Mouse (Mus musculus): ENCODE measurements around the gene Cox6a1. TPM values are rescaled to one million over a fixed set of nuclear protein-coding genes. Genes with fewer than 3 reads are reported as not detected.
"Not testable (repeated sequence)": the region's sequence is repeated elsewhere in the genome, so short reads cannot be mapped to it uniquely, and the experiment has no call there.

Cox6a1 gene
- polyA plus RNA-seq, 1 experiment from 2014 or later = 652 TPM

GRCm38 (mm10) chr5:115317645-115318328 is 31.0 kb downstream of the Cox6a1 start:
- ATAC-seq (ENCODE audit: insufficient number of reproducible peaks, insufficient read depth, low FRiP score, low TSS enrichment) = peak; percentile 55
- Histone ChIP-seq H3K9ac (no peak overlapping the region), H3K9me3 (no peaks in the 10 kb centered on the region), H3K27ac (peak overlapping the region; percentile 95), H3K4me1 (peaks cover 44% of the 10 kb centered on the region), H3K4me3 (0 out of 2 replicates have a peak overlapping the region, but pooled peaks have one; percentile 1), H3K4me2 (replicated peaks) (peak overlapping the region; percentile 37), H3K27me3 (no peaks in the 10 kb centered on the region), H3K36me3 (no peaks in the 10 kb centered on the region)
- WGBS = under 1% methylated on average over 10 of the region's 10 CpGs

GRCm38 (mm10) chr5:115316968-115317644 is 31.7 kb downstream of the Cox6a1 start:
- peaks cover 45% of the 10 kb centered on the region for H3K4me1 ChIP-seq
- peak; percentile 54; the same call in 1 of the 2 replicates for ATAC-seq (ENCODE audit: insufficient number of reproducible peaks, insufficient read depth, low FRiP score, low TSS enrichment)
- H3K4me3 ChIP-seq = 0 out of 2 replicates have a peak overlapping the region, but pooled peaks have one; percentile 1
- H3K4me2 ChIP-seq (replicated peaks) = peak overlapping the region; percentile 37
- WGBS = 3% methylated on average over 14 of the region's 14 CpGs
- H3K27ac ChIP-seq = peak overlapping the region; percentile 95
- H3K27me3 ChIP-seq = no peaks in the 10 kb centered on the region
- H3K9ac ChIP-seq = peak overlapping the region; percentile 58
- no peaks in the 10 kb centered on the region for H3K36me3 ChIP-seq
- H3K9me3 ChIP-seq = no peaks in the 10 kb centered on the region

GRCm38 (mm10) chr5:115313668-115313943 is 35.2 kb downstream of the Cox6a1 start:
- H3K4me3 ChIP-seq = no peak overlapping the region
- H3K4me1 ChIP-seq = peaks cover 35% of the 10 kb centered on the region
- no peak for ATAC-seq (ENCODE audit: insufficient number of reproducible peaks, insufficient read depth, low FRiP score, low TSS enrichment)
- H3K9me3 ChIP-seq = no peaks in the 10 kb centered on the region
- no peak overlapping the region for H3K9ac ChIP-seq
- H3K27me3 ChIP-seq = no peaks in the 10 kb centered on the region
- 29% methylated on average over 5 of the region's 5 CpGs for WGBS
- no peak overlapping the region for H3K4me2 ChIP-seq (replicated peaks)
- H3K36me3 ChIP-seq = no peaks in the 10 kb centered on the region
- no peak overlapping the region for H3K27ac ChIP-seq

- no peak for ATAC-seq (ENCODE audit: insufficient number of reproducible peaks, insufficient read depth, low FRiP score, low TSS enrichment)
- H3K4me2 ChIP-seq (replicated peaks) = no peak overlapping the region
- no peaks in the 10 kb centered on the region for H3K27me3 ChIP-seq
- no peak overlapping the region for H3K4me3 ChIP-seq
- 65% methylated on average over 10 of the region's 10 CpGs for WGBS
- no peaks in the 10 kb centered on the region for H3K9me3 ChIP-seq
- no peaks in the 10 kb centered on the region for H3K36me3 ChIP-seq
- no peak overlapping the region for H3K27ac ChIP-seq
- H3K4me1 ChIP-seq = peaks cover 29% of the 10 kb centered on the region
- H3K9ac ChIP-seq = no peak overlapping the region
Measured at GRCm38 (mm10) chr5:115312816-115313667, 35.7 kb downstream of the Cox6a1 start.

GRCm38 (mm10) chr5:115312354-115312753 is 36.4 kb downstream of the Cox6a1 start:
- ATAC-seq (ENCODE audit: insufficient number of reproducible peaks, insufficient read depth, low FRiP score, low TSS enrichment) = no peak
- H3K36me3 ChIP-seq = no peaks in the 10 kb centered on the region
- H3K9me3 ChIP-seq = no peaks in the 10 kb centered on the region
- no peak overlapping the region for H3K4me3 ChIP-seq
- no peak overlapping the region for H3K4me2 ChIP-seq (replicated peaks)
- no peak overlapping the region for H3K27ac ChIP-seq
- no peaks in the 10 kb centered on the region for H3K27me3 ChIP-seq
- no peak overlapping the region for H3K9ac ChIP-seq
- peaks cover 22% of the 10 kb centered on the region for H3K4me1 ChIP-seq
- WGBS = 80% methylated on average over 4 of the region's 4 CpGs

- peaks cover 22% of the 10 kb centered on the region for H3K4me1 ChIP-seq
- not testable (repeated sequence) for H3K9ac ChIP-seq; ATAC-seq (ENCODE audit: insufficient number of reproducible peaks, insufficient read depth, low FRiP score, low TSS enrichment); H3K9me3 ChIP-seq; H3K27me3 ChIP-seq; H3K4me3 ChIP-seq; H3K27ac ChIP-seq
- H3K36me3 ChIP-seq = peaks cover 19% of the 10 kb centered on the region
- peak overlapping the region; percentile 74; the same call in 1 of the 2 replicates for H3K4me2 ChIP-seq (replicated peaks)
- WGBS = 82% methylated on average over 7 of the region's 7 CpGs
Measured at GRCm38 (mm10) chr5:115302190-115302589, 46.6 kb downstream of the Cox6a1 start.

DNA sequence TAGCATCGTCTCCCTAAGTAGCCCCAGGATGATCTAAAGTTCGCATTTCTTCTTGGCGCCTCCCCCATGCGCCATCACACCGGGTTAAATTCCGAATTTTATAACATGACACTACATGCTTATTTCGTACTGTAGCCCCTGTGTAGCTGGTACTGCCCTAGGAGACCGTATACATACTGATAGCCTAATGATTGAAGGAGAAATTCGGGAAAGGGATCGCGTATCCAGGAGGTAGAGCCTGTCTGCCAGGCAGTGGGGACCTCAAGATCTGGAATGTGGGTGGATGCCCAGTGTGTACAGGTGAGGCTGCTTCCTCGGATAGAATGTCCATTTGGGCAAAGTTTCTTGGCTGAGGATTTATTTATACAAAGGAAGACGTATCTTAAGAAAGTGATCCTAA is 47.2 kb downstream of the Cox6a1 start:
- peaks cover 22% of the 10 kb centered on the region for H3K4me1 ChIP-seq
- 24% methylated on average over 13 of the region's 13 CpGs for WGBS
- H3K27me3 ChIP-seq = no peaks in the 10 kb centered on the region
- no peaks in the 10 kb centered on the region for H3K9me3 ChIP-seq
- H3K36me3 ChIP-seq = peaks cover 24% of the 10 kb centered on the region
- H3K9ac ChIP-seq = peak overlapping the region; percentile 62
- ATAC-seq (ENCODE audit: insufficient number of reproducible peaks, insufficient read depth, low FRiP score, low TSS enrichment) = no peak
- peak overlapping the region; percentile 96 for H3K4me3 ChIP-seq
- peak overlapping the region; percentile 72 for H3K27ac ChIP-seq
- peak overlapping the region; percentile 74 for H3K4me2 ChIP-seq (replicated peaks)

DNA sequence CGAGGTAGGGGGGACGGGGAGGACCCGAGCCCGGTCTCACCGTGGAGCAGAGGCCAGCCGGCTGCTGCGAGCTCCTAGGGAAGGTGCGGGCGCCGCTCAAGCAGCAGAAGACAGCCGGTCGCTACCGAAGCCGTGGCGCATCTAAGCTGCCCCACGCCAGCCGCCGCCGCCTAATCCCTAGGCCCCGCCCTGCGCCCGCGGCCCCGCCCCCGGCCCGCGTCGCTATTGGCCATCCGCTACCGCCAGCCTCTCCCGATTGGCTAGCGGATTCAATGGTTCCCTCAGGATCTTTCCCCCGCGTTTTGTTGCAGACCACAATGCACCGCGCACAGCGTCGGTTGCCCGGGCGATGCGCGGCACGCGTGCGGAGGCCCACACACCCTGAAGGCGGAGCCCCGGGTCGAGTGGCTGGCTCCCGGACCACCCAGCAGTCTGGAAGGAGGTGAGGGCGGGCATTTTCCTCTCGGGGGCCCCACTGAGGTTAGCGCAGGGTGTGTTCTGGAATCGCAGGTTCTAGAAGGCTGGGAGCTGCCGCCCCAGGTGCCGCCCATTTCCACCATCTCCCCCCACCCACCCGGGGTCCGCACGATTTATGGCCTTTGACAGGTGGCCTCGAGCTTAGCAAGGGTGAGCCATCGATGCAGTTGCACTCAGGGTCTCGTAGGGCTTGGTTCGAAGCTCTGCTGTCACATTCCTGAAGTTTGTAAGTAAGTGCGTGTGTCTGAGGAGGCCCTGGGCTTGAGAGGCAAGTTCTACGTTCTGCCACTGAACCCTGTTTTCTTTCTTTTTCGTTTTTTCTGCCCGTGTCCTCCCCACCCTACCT is 47.8 kb downstream of the Cox6a1 start, which contains the start of gene Dynll1:
Gene Dynll1, minus strand, starts transcription at position 208 of the 823 bp plus-strand sequence.
- Histone ChIP-seq H3K36me3 (peaks cover 30% of the 10 kb centered on the region), H3K4me2 (replicated peaks) (peak within 1 kb of the TSS; percentile 74), H3K27me3 (no peaks in the 10 kb centered on the region), H3K9ac (peak within 1 kb of the TSS; percentile 84), H3K4me3 (peak within 1 kb of the TSS; percentile 96), H3K4me1 (peaks cover 22% of the 10 kb centered on the region), H3K27ac (peak within 1 kb of the TSS; percentile 96), H3K9me3 (no peaks in the 10 kb centered on the region)
- ATAC-seq (ENCODE audit: insufficient number of reproducible peaks, insufficient read depth, low FRiP score, low TSS enrichment) = peak; percentile 98
- under 1% methylated on average over 66 of the region's 66 CpGs for WGBS

- Histone ChIP-seq H3K36me3 (peaks cover 38% of the 10 kb centered on the region), H3K27me3 (no peaks in the 10 kb centered on the region), H3K4me3 (peak overlapping the region; percentile 96), H3K27ac (peak overlapping the region; percentile 96), H3K9me3 (no peaks in the 10 kb centered on the region), H3K9ac (peak overlapping the region; percentile 84), H3K4me2 (replicated peaks) (peak overlapping the region; percentile 74), H3K4me1 (peaks cover 22% of the 10 kb centered on the region)
- ATAC-seq (ENCODE audit: insufficient number of reproducible peaks, insufficient read depth, low FRiP score, low TSS enrichment) = no peak
- WGBS = under 1% methylated on average over 46 of the region's 46 CpGs
Measured at GRCm38 (mm10) chr5:115300035-115300744, 48.6 kb downstream of the Cox6a1 start.

- peaks cover 17% of the 10 kb centered on the region for H3K4me1 ChIP-seq
- no peak for ATAC-seq (ENCODE audit: insufficient number of reproducible peaks, insufficient read depth, low FRiP score, low TSS enrichment)
- H3K9ac ChIP-seq = no peak overlapping the region
- H3K9me3 ChIP-seq = no peaks in the 10 kb centered on the region
- H3K4me3 ChIP-seq = no peak overlapping the region
- no peak overlapping the region for H3K27ac ChIP-seq
- peaks cover 59% of the 10 kb centered on the region for H3K36me3 ChIP-seq
- H3K27me3 ChIP-seq = no peaks in the 10 kb centered on the region
- H3K4me2 ChIP-seq (replicated peaks) = no peak overlapping the region
- WGBS = 88% methylated on average over 10 of the region's 10 CpGs
Measured at GRCm38 (mm10) chr5:115296347-115296746, 52.4 kb downstream of the Cox6a1 start.
